23 mouse cellular contexts compared by ENCODE assay signal in genomic region chr17:28947011-28947939, GRCm38 (mm10). TPM values are rescaled to one million over a fixed set of nuclear protein-coding genes. Genes with fewer than 3 reads are reported as not detected.
DNase-seq lines count a peak whose midpoint lies in the region; ATAC-seq and TF ChIP-seq lines count a peak whose summit lies in the region.
"Had no signal": no experiment of that assay in that cellular context is flagged by ENCODE, and none has a peak within 500 bp of the region (broad histone marks: within the 10 kb centered on the region; RNA-seq: fewer than 3 reads in every experiment).

No protein-coding gene starts in this region.

- H3K27me3 ChIP-seq in liver, embryonic 14.5 days (ENCODE audit: control insufficient read depth, insufficient read depth, low read length), result no peaks in the 10 kb centered on the region
- H3K27me3 ChIP-seq in liver, embryonic 12.5 days (replicated peaks), result no peaks in the 10 kb centered on the region
- no peaks in the 10 kb centered on the region for H3K27me3 ChIP-seq in E14TG2a.4 (ENCODE audit: insufficient read depth, low read length)
- H3K27me3 ChIP-seq: CH12.LX; embryonic facial prominence, embryonic 12.5 days; liver, embryonic 13.5 days; midbrain, embryonic 13.5 days had no signal

- H3K27ac ChIP-seq in gastrocnemius, adult 2 months, result peak overlapping the region; percentile 4; the same call in 1 of the 2 replicates
- no peak overlapping the region for H3K27ac ChIP-seq in liver, embryonic 14.5 days
- H3K27ac ChIP-seq in liver, embryonic 12.5 days, result no peak overlapping the region
- peak overlapping the region; percentile 83 for H3K27ac ChIP-seq in bone marrow, adult 2 months (ENCODE audit: control insufficient read depth, insufficient read depth, low read depth, low read length, poor library complexity)
- H3K27ac ChIP-seq: embryonic facial prominence, embryonic 12.5 days; heart, embryonic 10.5 days; hindbrain, embryonic 14.5 days; liver, embryonic 13.5 days; midbrain, embryonic 13.5 days had no signal

- TF ChIP-seq EP300 in liver, embryonic 14.5 days (IDR thresholded peaks at IDR 0.05; ENCODE audit: low read depth), result no peak

- H3K36me3 ChIP-seq in liver, embryonic 14.5 days (replicated peaks; ENCODE audit: control insufficient read depth, insufficient read depth, low read depth), result no peaks in the 10 kb centered on the region
- no peaks in the 10 kb centered on the region for H3K36me3 ChIP-seq in liver, embryonic 12.5 days
- H3K36me3 ChIP-seq in E14TG2a.4 (ENCODE audit: insufficient read depth, low read length), result no peaks in the 10 kb centered on the region
- H3K36me3 ChIP-seq: embryonic facial prominence, embryonic 12.5 days; heart, embryonic 10.5 days; liver, embryonic 13.5 days; midbrain, embryonic 13.5 days had no signal

- peak; percentile 18 for DNase-seq in gastrocnemius, adult 2 months
- no peak for DNase-seq in gastrocnemius, postnatal 36 days
- DNase-seq in liver, embryonic 14.5 days (ENCODE audit: low read depth in 3 of 3, low spot score in 3 of 3), result no peak
- no peak for DNase-seq in gastrocnemius, postnatal 14 days
- DNase-seq in layer of hippocampus, postnatal 10 days (ENCODE audit: low spot score in 2 of 2), result no peak
- DNase-seq: adrenal gland, postnatal 10 days; cerebellum, adult 18-20 months; heart, postnatal 14 days; liver, embryonic 13.5 days; thymus, adult 2 months had no signal

- H3K4me3 ChIP-seq in gastrocnemius, adult 2 months, result no peak overlapping the region
- H3K4me3 ChIP-seq in liver, embryonic 14.5 days (ENCODE audit: insufficient read depth in 1 of 2, low read depth in 2 of 2, low read length in 2 of 2), result no peak overlapping the region
- H3K4me3 ChIP-seq in liver, embryonic 12.5 days, result no peak overlapping the region
- H3K4me3 ChIP-seq in E14TG2a.4 (replicated peaks; ENCODE audit: low read length), result no peak overlapping the region
- H3K4me3 ChIP-seq in bone marrow, adult 2 months (replicated peaks; ENCODE audit: control insufficient read depth, low read depth, low read length), result peak overlapping the region; percentile 52
- H3K4me3 ChIP-seq: embryonic facial prominence, embryonic 12.5 days; heart, embryonic 10.5 days; liver, embryonic 13.5 days; midbrain, embryonic 13.5 days had no signal

- no peak overlapping the region for H3K9ac ChIP-seq in liver, embryonic 14.5 days (replicated peaks)
- H3K9ac ChIP-seq in liver, embryonic 12.5 days, result no peak overlapping the region
- H3K9ac ChIP-seq: embryonic facial prominence, embryonic 12.5 days; hindbrain, embryonic 14.5 days; liver, embryonic 13.5 days; midbrain, embryonic 13.5 days had no signal

- TF ChIP-seq POLR2A in bone marrow, adult 2 months (IDR thresholded peaks at IDR 0.05; ENCODE audit: borderline replicate concordance, control insufficient read depth, low read depth, low read length), result peak; percentile 44; the same call in 1 of the 2 replicates

- 78% methylated on average over 19 of the region's 19 CpGs for WGBS in liver, embryonic 14.5 days (ENCODE audit: insufficient replicate concordance)
- WGBS in liver, embryonic 12.5 days (ENCODE audit: insufficient replicate concordance), result 85% methylated on average over 19 of the region's 19 CpGs
- 54% methylated on average over 19 of the region's 19 CpGs for WGBS in bone marrow, adult 2 months

- ATAC-seq in liver, embryonic 14.5 days (ENCODE audit: insufficient read depth), result no peak
- ATAC-seq in liver, embryonic 12.5 days, result no peak
- ATAC-seq: forebrain, embryonic 16.5 days; intestine, embryonic 16.5 days; midbrain, embryonic 13.5 days had no signal

- peak; percentile 34; the same call in 1 of the 2 replicates for TF ChIP-seq CTCF in gastrocnemius, adult 2 months (IDR thresholded peaks at IDR 0.05)
- TF ChIP-seq CTCF in liver, embryonic 14.5 days (IDR thresholded peaks at IDR 0.05; ENCODE audit: low read depth), result peak; percentile 48
- peak; percentile 49 for TF ChIP-seq CTCF in E14TG2a.4 (conservative IDR thresholded peaks at IDR 0.05; ENCODE audit: low read length)
- TF ChIP-seq CTCF in bone marrow, adult 2 months (IDR thresholded peaks at IDR 0.05; ENCODE audit: control insufficient read depth, insufficient read depth, low read length), result no peak

- intact Hi-C loops in gastrocnemius, adult 2 months (cut with DNase I), result no loop called here
- intact Hi-C loops in gastrocnemius, postnatal 36 days (cut with DNase I), result no loop called here
- intact Hi-C loops in gastrocnemius, postnatal 14 days (cut with DNase I; ENCODE audit: low total_unique reads), result no loop called here

- H3K9me3 ChIP-seq in liver, embryonic 14.5 days (ENCODE audit: control insufficient read depth, low read length), result peaks cover 4% of the 10 kb centered on the region
- peaks cover 6% of the 10 kb centered on the region for H3K9me3 ChIP-seq in liver, embryonic 12.5 days (replicated peaks)
- H3K9me3 ChIP-seq in E14TG2a.4 (ENCODE audit: low read length), result peaks cover 7% of the 10 kb centered on the region
- H3K9me3 ChIP-seq: embryonic facial prominence, embryonic 12.5 days; heart, embryonic 10.5 days had no signal

- H3K4me1 ChIP-seq in liver, embryonic 14.5 days (replicated peaks; ENCODE audit: control insufficient read depth in 2 of 2, insufficient read depth in 2 of 2, low read length in 1 of 2), result peaks cover 4 to 14% of the 10 kb centered on the region in 2 experiments
- peaks cover 22% of the 10 kb centered on the region for H3K4me1 ChIP-seq in liver, embryonic 12.5 days
- H3K4me1 ChIP-seq in E14TG2a.4 (replicated peaks; ENCODE audit: low read depth, low read length), result peaks cover 29% of the 10 kb centered on the region
- H3K4me1 ChIP-seq in bone marrow, adult 2 months (ENCODE audit: control insufficient read depth, insufficient read depth, low read length), result peaks cover 1% of the 10 kb centered on the region; the same call in 1 of the 2 replicates
- H3K4me1 ChIP-seq: embryonic facial prominence, embryonic 12.5 days had no signal

- no peak overlapping the region for H3K4me2 ChIP-seq in liver, embryonic 14.5 days (ENCODE audit: low read depth)
- H3K4me2 ChIP-seq in liver, embryonic 12.5 days, result no peak overlapping the region
- H3K4me2 ChIP-seq: embryonic facial prominence, embryonic 12.5 days; hindbrain, embryonic 14.5 days; liver, embryonic 13.5 days; midbrain, embryonic 13.5 days had no signal

RNA-seq across cellular contexts. Expression of gene Pxt1, which starts 3.6 kb away (rescaled TPM):
- total RNA-seq in gastrocnemius, adult 2 months (2021), result not detected
- total RNA-seq in gastrocnemius, postnatal 36 days (2021), result not detected
- 0.23 and 0.32 TPM in 2 replicates for polyA plus RNA-seq in liver, embryonic 14.5 days (2012; rRNA removed)
- polyA plus RNA-seq in liver, embryonic 14.5 days (2014; fragmentation: Nextera tagmentation; extraction: Ambion mirVana), result 0.14 and 0.45 TPM in 2 replicates
- polyA plus RNA-seq in liver, embryonic 12.5 days (2016; fragmentation: Nextera tagmentation; extraction: Ambion mirVana), result 0.51 and 0.73 TPM in 2 replicates
- polyA plus RNA-seq in bone marrow, adult 2 months (2011; ENCODE audit: insufficient read depth, insufficient read length, low replicate concordance, missing spikeins), result 1.3 TPM in 1 of 2 replicates, not detected in the other
- total RNA-seq in gastrocnemius, postnatal 14 days (2021), result not detected
- total RNA-seq in layer of hippocampus, postnatal 10 days (2021), result not detected
- total RNA-seq: CH12.LX; gastrocnemius, adult 8-10 months; left cerebral cortex, postnatal 36 days had no signal
- polyA plus RNA-seq: embryonic facial prominence, embryonic 12.5 days; forebrain, embryonic 16.5 days; hindbrain, embryonic 14.5 days; intestine, embryonic 16.5 days; midbrain, embryonic 13.5 days; urinary bladder, adult 2 months had no signal

RNA-seq across cellular contexts. Expression of gene Kctd20, which starts 4.5 kb away (rescaled TPM):
- total RNA-seq in gastrocnemius, adult 2 months (2021), result 10 to 100 TPM; 33.4 to 39.8 TPM
- 10 to 100 TPM; 32.2 to 36.7 TPM for total RNA-seq in gastrocnemius, postnatal 36 days (2021)
- polyA plus RNA-seq in liver, embryonic 14.5 days (2012; rRNA removed), result 22.7 and 30.4 TPM in 2 replicates
- 53.9 and 55.3 TPM in 2 replicates for polyA plus RNA-seq in liver, embryonic 14.5 days (2014; fragmentation: Nextera tagmentation; extraction: Ambion mirVana)
- polyA plus RNA-seq in liver, embryonic 12.5 days (2016; fragmentation: Nextera tagmentation; extraction: Ambion mirVana), result 87.0 and 92.4 TPM in 2 replicates
- 50.2 and 81.5 TPM in 2 replicates for polyA plus RNA-seq in bone marrow, adult 2 months (2011; ENCODE audit: insufficient read depth, insufficient read length, low replicate concordance, missing spikeins)
- 10 to 100 TPM; 36.8 to 39.4 TPM for total RNA-seq in gastrocnemius, postnatal 14 days (2021)
- 10 to 100 TPM; 73.4 to 78.0 TPM for total RNA-seq in layer of hippocampus, postnatal 10 days (2021)

RNA-seq across cellular contexts. Expression of gene 4930539E08Rik, which starts 32.2 kb away (rescaled TPM):
- under 1 TPM in 1 of 2 experiments, not detected in 1; 0.10 TPM for total RNA-seq in gastrocnemius, adult 2 months (2021)
- not detected for total RNA-seq in gastrocnemius, postnatal 36 days (2021)
- polyA plus RNA-seq in liver, embryonic 14.5 days (2012; rRNA removed), result 0.06 TPM in 2 replicates
- polyA plus RNA-seq in liver, embryonic 14.5 days (2014; fragmentation: Nextera tagmentation; extraction: Ambion mirVana), result 0.03 and 0.14 TPM in 2 replicates
- polyA plus RNA-seq in liver, embryonic 12.5 days (2016; fragmentation: Nextera tagmentation; extraction: Ambion mirVana), result 0.17 and 0.25 TPM in 2 replicates
- polyA plus RNA-seq in bone marrow, adult 2 months (2011; ENCODE audit: insufficient read depth, insufficient read length, low replicate concordance, missing spikeins), result 0.29 TPM in 1 of 2 replicates, not detected in the other
- total RNA-seq in gastrocnemius, postnatal 14 days (2021), result under 1 TPM in 1 of 2 experiments, not detected in 1; 0.04 TPM
- total RNA-seq in layer of hippocampus, postnatal 10 days (2021), result 1 to 10 TPM; 4.7 to 5.1 TPM
- total RNA-seq: gastrocnemius, adult 8-10 months had no signal

Comparison
In these comparisons a context has a peak if more than half of its experiments do, and no peak if none do; other contexts are left out.
1. H3K27ac ChIP-seq: peak in gastrocnemius, adult 2 months (single experiment) and bone marrow, adult 2 months (single experiment); none in liver, embryonic 14.5 days (single experiment) and liver, embryonic 12.5 days (single experiment).
2. RNA of gene 4930539E08Rik, which starts 32.2 kb away (total RNA-seq): 4.7 to 5.1 TPM in layer of hippocampus, postnatal 10 days; 0.10 TPM in gastrocnemius, adult 2 months, 0.04 TPM in gastrocnemius, postnatal 14 days and not detected in gastrocnemius, postnatal 36 days; every median in the first group is over 4 times any median in the second.